Comparison of ENCODE assay signal across 8 mouse cellular contexts in the genomic region with DNA sequence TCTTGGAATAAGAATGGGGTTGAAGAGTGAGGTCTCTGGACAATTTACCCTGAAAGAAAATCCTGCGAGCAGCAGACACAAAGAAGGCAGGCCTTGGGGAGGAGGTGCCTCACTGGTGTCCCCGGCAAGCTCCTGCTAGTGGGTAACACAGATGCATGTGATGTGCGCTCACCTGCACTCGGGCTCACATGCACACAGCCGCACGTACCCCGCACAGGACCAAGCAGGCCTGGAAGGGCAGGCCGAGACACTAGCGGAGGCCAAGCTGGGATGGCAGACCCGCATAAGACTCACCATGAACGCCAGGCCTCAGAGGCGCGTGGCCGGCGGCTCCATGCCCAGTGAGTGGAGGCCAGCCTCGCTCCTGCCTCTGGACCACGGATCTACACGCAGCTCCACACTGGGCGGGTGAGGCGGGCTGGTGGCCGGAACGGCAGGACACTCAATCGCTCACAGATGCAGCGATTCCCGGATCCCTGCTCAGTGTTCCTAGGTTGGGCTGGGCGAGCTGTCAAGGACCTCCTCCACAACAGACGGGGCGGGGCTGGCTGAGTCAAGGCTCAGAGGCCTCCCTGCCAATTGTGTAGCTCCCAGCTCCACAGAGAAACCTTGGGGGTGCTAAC. TPM values are rescaled to one million over a fixed set of nuclear protein-coding genes. Genes with fewer than 3 reads are reported as not detected.
DNase-seq lines count a peak whose midpoint lies in the region; ATAC-seq and TF ChIP-seq lines count a peak whose summit lies in the region.

No protein-coding gene starts in this region.

- peak; percentile 86 for DNase-seq in MEL-GATA-1-ER (ENCODE audit: extremely low read depth, low read depth)
- peak; percentile 90 for DNase-seq in cerebellum, adult 8-10 months
- peak; percentile 92 for DNase-seq in forebrain, postnatal 0 days
- peak; percentile 95 for DNase-seq in heart, postnatal 4 days
- DNase-seq in layer of hippocampus, adult 8-10 months (ENCODE audit: low spot score in 2 of 2): peak; percentile 91 to 94
- peak; percentile 96 for DNase-seq in lung, embryonic 14.5 days
- DNase-seq in testis, postnatal 14 days (ENCODE audit: low spot score): peak; percentile 89

- H3K27me3 ChIP-seq in forebrain, postnatal 0 days (ENCODE audit: insufficient read depth, low read length): no peaks in the 10 kb centered on the region
- no peaks in the 10 kb centered on the region for H3K27me3 ChIP-seq in lung, embryonic 14.5 days (ENCODE audit: insufficient read depth, low read length)

- no peak; the same call in 1 of the 2 replicates for TF ChIP-seq CTCF in forebrain, postnatal 0 days (IDR thresholded peaks at IDR 0.05; ENCODE audit: low read depth)
- TF ChIP-seq CTCF in lung, embryonic 14.5 days (IDR thresholded peaks at IDR 0.05; ENCODE audit: low read depth): no peak

- peak overlapping the region; percentile 91 for H3K27ac ChIP-seq in forebrain, postnatal 0 days (ENCODE audit: low read depth, low read length)
- H3K27ac ChIP-seq in lung, embryonic 14.5 days (ENCODE audit: low read depth): peak overlapping the region; percentile 73

- H3K4me1 ChIP-seq in forebrain, postnatal 0 days (ENCODE audit: insufficient read depth): peaks cover 16% of the 10 kb centered on the region
- peaks cover 11% of the 10 kb centered on the region for H3K4me1 ChIP-seq in lung, embryonic 14.5 days (ENCODE audit: insufficient read depth)

- H3K4me3 ChIP-seq in forebrain, postnatal 0 days (ENCODE audit: low read depth, low read length): peak overlapping the region; percentile 84
- H3K4me3 ChIP-seq in lung, embryonic 14.5 days (ENCODE audit: low read depth, low read length): peak overlapping the region; percentile 82

- WGBS in forebrain, postnatal 0 days: under 1% methylated on average over 28 of the region's 28 CpGs
- 0% methylated on average over 28 of the region's 28 CpGs for WGBS in lung, embryonic 14.5 days

- peak overlapping the region; percentile 82 for H3K4me2 ChIP-seq in forebrain, postnatal 0 days (ENCODE audit: low read depth)
- peak overlapping the region; percentile 87 for H3K4me2 ChIP-seq in lung, embryonic 14.5 days

- ATAC-seq in forebrain, postnatal 0 days: peak; percentile 96
- peak; percentile 99 for ATAC-seq in lung, embryonic 14.5 days (ENCODE audit: insufficient read depth)
- peak; percentile 35; the same call in 1 of the 2 replicates for ATAC-seq in neutrophil, adult 5-6 weeks (ENCODE audit: extremely low read depth, insufficient number of reproducible peaks, low FRiP score, poor library complexity, severe bottlenecking)

- H3K9me3 ChIP-seq in forebrain, postnatal 0 days (ENCODE audit: low read length): no peaks in the 10 kb centered on the region
- H3K9me3 ChIP-seq in lung, embryonic 14.5 days (ENCODE audit: low read depth, low read length): no peaks in the 10 kb centered on the region

- H3K36me3 ChIP-seq in forebrain, postnatal 0 days (ENCODE audit: insufficient read depth): 0 out of 2 replicates have a peak, but pooled peaks cover 3% of the 10 kb centered on the region
- H3K36me3 ChIP-seq in lung, embryonic 14.5 days (ENCODE audit: insufficient read depth): no peaks in the 10 kb centered on the region

- peak overlapping the region; percentile 90 for H3K9ac ChIP-seq in forebrain, postnatal 0 days
- peak overlapping the region; percentile 78 for H3K9ac ChIP-seq in lung, embryonic 14.5 days

RNA-seq across cellular contexts. Expression of gene Ccdc96, which starts 45.9 kb away (rescaled TPM):
- total RNA-seq in forebrain, postnatal 0 days (2014; rRNA removed): 2.2 and 2.3 TPM in 2 replicates
- 1.5 and 2.4 TPM in 2 replicates for polyA plus RNA-seq in forebrain, postnatal 0 days (2015; fragmentation: Nextera tagmentation; extraction: Ambion mirVana)
- under 1 TPM; 0.19 to 0.23 TPM for total RNA-seq in heart, postnatal 4 days (2021)
- total RNA-seq in layer of hippocampus, adult 8-10 months (2022): 1 to 10 TPM in 3 of 4 experiments, under 1 TPM in 1; 0.87 to 1.7 (median 1.2) TPM
- 0.28 and 0.54 TPM in 2 replicates for polyA plus RNA-seq in lung, embryonic 14.5 days (2014; fragmentation: Nextera tagmentation; extraction: Ambion mirVana)
- 0.35 and 0.49 TPM in 2 replicates for total RNA-seq in neutrophil, adult 5-6 weeks (2017)

RNA-seq across cellular contexts. Expression of gene Tada2b, which starts 46.2 kb away (rescaled TPM):
- 16.7 and 22.0 TPM in 2 replicates for total RNA-seq in forebrain, postnatal 0 days (2014; rRNA removed)
- 2.9 and 3.0 TPM in 2 replicates for polyA plus RNA-seq in forebrain, postnatal 0 days (2015; fragmentation: Nextera tagmentation; extraction: Ambion mirVana)
- 10 to 100 TPM; 18.9 to 21.3 TPM for total RNA-seq in heart, postnatal 4 days (2021)
- total RNA-seq in layer of hippocampus, adult 8-10 months (2022): 10 to 100 TPM; 35.2 to 37.2 (median 36.3) TPM
- polyA plus RNA-seq in lung, embryonic 14.5 days (2014; fragmentation: Nextera tagmentation; extraction: Ambion mirVana): 2.7 and 3.5 TPM in 2 replicates
- total RNA-seq in neutrophil, adult 5-6 weeks (2017): 26.4 and 28.9 TPM in 2 replicates

Comparison
In these comparisons a context has a peak if more than half of its experiments do, and no peak if none do; other contexts are left out.
1. Peak in every context shown above with its lines: DNase-seq, ATAC-seq, H3K4me3 ChIP-seq and H3K27ac ChIP-seq.
2. ATAC-seq: peak in every context shown above with its lines; median percentile 99 in lung, embryonic 14.5 days; 96 in forebrain, postnatal 0 days; 35 in neutrophil, adult 5-6 weeks.